Mouse (Mus musculus): ENCODE data around the gene Hnf4a.

Gene Hnf4a

DNA sequence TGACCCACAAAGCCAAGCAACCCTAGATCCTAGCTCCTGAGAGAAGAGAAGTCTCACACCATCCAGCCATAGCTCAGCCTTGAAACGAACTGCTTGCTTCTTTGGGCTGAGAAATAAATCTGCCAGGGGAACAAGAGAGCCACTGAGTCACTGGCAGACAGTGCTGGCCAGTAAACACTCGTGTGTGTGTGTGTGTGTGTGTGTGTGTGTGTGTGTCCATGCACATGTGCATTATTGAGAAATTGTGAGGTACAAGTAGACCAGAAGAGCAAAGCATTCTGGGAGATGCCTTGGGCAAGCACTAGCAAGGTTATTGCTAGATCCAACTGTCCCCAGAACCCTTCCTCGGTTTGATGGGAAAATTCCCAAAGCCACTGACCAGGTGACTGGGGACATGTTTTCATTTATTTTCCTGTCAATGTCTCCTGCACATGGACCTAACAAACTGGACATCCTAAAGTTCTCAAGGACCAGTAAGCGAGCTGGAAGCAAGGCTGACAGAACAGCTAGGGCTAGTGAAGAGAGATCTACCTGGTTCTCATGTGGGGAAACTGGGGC, 47.9 kb downstream of the Hnf4a start:
- no peak for DNase-seq

DNA sequence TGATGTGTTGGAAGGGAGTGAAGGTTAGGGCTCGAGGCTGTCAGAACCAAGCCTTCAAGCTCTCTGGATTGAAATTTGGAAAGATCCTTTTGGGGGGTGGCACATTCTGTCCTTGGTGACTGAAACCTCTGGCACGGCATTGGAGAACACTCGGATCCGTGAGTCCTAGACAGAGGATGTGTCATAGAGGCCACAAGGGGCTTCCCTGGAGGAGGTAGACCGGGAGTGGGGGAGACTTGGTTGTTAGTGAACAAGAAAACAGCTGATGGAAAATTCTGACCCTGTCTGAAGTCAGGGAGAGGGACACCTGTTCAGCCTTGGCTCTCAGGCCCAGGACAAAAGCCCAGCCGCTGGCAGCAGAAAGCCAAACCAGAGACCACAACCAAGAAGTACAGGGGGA, 48.4 kb downstream of the Hnf4a start:
- no peak for DNase-seq

DNA sequence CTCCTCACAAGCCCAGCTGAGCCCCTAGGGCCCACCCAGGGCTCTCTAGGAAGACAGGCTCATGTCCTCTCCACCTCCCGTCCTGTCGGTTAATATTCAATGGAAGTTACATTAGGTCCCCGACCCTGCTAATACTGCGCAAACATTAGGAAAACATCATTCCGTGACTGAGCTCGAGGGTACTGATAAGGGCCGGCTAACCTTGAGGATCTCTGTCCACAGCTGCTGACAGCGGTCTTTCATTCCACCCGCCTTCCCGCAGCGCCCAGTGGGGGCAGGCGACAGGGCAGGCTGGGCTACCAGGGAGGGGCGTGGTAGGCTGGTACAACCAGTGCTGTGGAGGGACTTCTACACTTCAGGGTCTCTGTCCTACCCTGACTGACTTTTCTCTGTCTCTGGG, 48.8 kb downstream of the Hnf4a start:
- DNase-seq = no peak

DNA sequence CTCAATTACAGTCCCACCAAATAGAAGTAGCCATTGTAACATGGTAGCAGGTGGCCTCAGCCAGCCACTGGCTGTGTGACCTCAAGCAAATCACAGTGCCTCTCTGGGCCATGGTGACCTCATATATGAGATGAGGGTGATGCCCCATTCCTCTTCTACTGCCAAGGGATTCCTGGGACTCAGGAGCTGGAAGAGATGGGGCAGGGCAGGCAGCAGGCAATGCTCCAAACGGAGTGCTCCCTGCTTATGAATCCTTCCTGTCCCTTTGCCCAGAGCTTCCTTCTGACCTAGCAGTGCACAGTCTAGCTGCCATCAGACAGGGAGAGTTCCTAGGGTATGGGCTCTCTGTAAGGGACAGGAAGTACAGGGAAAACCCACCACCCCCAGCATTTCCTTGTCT, 51.9 kb downstream of the Hnf4a start:
- DNase-seq = no peak

DNA sequence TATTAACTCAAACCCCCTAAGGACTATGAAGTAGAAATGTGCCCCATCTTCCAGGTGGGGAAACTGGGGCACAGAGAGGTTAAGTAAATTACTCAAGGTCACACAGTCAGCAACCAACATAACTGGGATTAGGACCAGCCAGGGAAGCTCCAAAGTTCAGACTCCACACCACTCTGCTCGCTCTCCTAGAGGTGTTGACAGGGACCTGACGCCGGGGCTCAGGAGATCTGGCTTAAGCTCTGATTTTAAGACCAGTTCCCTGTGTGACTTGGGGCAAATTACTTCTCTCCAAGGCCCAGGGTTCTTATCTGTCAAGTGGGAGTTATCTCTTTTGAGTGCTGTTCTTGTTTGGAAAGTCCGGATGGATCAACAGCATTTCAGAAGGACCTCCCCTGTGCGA, 52.6 kb downstream of the Hnf4a start:
- no peak for DNase-seq

DNA sequence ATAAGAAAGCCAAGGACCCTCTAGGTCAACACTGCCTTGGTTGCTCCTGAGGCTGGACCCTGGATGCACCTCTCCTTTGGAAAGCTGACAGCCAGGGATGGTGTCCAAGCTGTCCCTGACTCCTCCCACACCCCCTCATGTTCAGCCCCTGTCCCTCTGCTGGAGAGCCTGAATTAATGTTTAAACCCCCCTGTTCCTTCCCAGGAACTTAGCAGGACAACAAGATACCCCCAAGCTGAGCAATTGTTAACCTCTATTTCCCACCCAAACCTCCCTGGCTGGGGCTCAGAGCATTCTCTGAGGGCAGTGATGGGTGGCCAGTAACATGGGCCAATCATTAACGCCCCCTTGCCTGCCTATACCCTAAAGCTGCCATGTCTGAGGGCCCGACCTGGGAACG, 53.6 kb downstream of the Hnf4a start:
- no peak for DNase-seq

DNA sequence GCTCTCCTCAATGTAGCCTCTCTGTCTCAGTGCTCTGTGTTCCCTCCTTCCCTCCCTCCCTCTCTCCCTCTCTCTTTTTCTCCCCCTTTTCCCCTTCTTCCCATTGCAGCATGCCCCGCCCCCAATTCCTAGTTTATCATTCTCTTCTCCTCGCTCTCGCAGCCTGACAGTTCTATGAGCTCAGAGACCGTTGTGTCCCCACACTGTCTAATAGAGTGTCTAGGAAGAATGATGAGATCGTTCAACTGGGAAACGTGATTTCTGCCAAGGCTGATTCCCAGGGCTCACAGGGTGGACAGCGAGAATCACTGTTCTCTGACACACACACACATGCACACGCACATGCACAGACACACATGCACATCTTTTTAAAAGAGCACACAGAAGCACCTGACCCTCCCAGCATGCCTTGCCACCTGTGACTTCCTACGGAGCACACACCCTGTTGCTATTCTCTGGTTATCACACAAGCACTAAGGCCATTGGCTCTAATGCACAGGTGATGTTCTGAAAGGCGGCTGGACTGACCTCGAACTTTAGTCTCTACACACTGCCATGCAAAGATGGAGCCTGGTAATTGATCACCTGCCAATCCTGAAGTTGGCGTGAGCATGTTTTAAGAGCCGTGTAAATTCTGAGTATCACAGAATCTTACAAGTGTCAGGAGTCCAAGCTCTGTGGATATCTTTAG, 54.8 kb downstream of the Hnf4a start:
- DNase-seq = no peak

DNA sequence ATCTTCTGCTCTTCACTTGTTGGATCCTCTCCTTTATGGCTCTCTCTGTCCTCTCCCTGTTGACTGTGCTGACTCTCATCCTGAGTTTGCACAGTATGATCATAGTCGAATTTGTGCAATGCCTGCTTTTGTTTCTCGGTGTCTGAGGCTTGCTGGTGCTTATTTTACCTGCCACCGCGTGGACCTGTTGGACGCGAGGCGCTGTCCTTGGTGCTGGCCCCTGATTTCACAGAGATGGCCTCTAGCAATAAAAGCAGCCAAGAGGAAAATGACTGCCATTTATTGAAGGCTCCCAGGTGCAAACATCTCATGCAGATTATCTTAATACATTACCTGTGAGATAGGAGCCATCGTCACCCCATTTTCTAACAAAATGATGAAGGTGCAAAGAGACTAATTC, 58.0 kb downstream of the Hnf4a start:
- no peak for DNase-seq

DNA sequence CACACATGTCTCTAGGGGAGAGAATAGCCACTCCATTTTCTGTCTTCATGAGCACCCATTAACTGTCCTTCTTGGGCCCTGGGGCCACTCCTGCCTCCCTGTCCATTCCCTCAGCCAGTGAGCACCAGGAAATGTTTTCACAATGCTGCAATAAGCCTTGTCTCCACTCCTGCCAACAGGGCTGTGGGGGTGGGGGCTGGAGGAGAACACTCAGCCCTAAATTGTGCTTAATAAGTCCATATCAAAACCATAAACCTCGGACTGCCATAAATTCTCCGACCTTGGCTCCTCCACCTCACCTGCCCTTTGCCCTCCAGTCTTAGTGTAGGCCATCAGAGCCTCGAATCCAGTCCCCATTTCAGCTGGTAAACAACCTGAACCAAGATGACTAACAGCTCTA, 67.7 kb downstream of the Hnf4a start:
- no peak for DNase-seq

DNA sequence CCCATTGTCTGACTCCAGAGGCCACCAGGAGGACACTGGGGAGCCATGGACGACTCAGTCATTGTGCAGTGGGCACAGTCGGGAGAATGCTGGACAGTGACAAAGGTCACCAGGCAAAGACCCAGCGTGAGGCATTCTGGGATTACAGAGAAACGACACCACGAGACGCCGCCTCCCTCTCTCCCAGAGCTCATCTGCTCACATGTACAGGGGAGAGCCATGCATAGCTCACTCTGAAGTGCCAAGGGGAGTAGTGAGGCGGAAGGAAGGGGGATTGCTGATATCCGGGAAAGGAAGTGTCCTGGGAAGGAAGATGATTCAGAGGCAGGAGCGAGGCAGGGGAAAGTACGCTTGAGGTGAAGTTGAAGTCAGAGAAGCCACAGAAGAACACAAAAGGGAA, 68.6 kb downstream of the Hnf4a start:
- no peak for DNase-seq

DNA sequence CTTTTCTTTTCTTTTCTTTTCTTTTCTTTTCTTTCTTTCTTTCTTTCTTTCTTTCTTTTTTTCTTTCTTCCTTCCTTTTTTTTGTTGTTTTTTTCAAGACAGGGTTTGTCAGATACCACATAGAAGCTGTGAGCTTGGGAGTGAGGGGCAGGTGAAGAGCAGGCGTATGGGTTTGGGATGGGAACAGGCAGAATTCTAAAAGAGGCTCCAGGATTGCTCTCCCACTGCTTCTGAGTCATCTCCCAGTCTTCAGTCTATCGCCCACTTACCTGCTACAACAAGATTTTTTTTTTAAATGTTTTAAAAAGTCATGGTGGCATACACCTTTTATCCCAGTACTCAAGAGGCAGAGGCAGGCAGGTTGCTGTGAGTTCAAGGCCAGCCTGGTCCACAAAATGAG, 71.4 kb downstream of the Hnf4a start:
- no peak for DNase-seq

DNA sequence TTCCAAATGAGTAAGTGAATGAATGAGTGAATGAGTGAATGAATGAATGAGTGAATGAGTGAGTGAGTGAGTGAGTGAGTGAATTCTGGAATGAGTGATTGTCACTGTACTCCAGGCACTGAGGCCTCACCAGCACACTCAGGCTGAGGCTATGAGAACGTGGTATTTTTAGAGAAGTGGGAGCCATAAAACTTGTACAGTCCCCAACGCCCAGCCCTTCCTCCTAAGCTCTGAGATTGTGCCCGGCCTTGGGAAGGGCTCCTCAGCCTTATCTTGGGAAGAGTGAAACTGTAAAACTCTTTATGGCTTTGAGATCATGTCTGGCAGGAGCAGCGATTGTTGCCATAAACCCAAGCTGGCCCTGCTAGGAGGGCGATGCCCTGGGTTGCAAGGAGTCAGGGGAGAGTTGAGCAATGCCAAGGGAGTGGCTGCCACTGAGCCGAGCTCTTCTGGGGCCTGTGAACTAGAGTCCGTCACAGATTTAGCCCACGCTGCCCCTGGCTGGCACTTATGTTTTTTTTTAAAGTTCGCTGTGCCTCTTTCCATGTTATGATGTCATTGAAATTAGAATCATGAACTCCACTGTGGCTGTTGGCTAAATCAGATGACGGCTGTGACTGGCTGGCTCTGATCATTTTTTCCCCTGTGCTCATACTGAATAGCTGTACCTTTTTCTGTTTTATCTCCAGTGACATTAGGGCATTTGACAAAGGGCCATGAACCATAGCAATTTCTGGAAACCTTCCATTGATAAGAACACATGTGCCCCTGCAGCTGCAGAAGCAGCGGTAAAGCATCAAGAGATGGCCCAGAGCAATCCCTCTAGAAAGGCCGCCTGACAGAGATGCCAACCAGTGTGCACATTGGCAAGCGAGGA, 73.7 kb downstream of the Hnf4a start:
- DNase-seq = no peak

DNA sequence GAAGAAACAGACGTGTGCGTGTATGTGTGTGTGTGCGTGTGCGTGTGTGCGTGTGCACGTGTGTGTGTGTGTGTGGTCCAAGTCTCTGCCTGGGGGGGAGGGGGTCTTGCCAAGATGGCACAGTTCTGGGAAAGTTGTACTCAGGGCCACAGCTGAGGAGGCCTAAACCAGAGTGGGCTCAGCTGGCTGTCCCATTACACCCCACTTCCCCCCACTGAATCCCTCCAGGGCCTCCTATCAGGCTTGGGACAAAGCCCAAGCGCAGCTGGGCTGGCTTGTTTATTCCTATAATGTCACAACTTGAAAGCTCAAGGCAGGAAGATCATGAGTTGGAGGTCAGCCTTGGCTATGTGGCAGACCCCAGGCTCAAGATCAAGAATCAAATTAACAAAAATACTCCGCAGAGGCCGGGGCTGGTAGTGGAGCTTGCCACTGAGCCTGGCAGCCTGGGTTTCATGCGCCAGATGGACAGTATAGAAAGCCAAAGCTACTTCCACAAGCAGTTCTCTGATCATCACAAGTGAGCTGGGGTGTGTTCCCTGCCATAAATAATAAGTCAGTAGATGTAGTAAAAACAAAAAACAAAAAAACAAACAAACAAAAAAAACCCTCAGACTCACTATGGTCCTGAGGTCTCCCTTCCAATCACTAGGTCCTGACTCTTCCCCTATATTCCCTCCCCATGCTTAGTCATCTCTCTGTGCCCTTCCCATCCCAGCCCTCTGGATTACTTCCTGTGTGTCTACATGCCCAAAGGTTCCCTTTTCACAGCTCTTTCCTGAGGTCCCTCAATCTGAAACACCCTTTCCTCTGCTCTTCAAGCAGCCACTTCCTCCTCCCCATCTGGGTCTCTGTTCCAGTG, 76.8 kb downstream of the Hnf4a start:
- no peak for DNase-seq

DNA sequence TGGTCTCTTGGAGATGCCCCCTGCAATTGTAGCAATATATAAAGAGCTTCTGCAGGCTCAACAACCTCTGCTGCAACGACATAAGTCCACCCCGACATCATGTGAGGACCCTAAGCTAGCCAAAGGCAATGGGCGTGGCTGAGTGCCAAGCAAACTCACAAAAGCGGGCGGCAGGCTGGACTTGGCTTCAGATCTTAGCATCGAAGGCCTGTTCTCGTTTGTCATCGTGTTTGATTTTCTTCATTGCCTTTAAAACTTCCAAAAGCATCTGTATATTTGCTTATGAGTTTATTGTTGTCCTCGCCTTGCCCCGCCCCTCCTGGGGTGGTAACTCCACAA, 77.4 kb downstream of the Hnf4a start:
- DNase-seq = no peak

DNA sequence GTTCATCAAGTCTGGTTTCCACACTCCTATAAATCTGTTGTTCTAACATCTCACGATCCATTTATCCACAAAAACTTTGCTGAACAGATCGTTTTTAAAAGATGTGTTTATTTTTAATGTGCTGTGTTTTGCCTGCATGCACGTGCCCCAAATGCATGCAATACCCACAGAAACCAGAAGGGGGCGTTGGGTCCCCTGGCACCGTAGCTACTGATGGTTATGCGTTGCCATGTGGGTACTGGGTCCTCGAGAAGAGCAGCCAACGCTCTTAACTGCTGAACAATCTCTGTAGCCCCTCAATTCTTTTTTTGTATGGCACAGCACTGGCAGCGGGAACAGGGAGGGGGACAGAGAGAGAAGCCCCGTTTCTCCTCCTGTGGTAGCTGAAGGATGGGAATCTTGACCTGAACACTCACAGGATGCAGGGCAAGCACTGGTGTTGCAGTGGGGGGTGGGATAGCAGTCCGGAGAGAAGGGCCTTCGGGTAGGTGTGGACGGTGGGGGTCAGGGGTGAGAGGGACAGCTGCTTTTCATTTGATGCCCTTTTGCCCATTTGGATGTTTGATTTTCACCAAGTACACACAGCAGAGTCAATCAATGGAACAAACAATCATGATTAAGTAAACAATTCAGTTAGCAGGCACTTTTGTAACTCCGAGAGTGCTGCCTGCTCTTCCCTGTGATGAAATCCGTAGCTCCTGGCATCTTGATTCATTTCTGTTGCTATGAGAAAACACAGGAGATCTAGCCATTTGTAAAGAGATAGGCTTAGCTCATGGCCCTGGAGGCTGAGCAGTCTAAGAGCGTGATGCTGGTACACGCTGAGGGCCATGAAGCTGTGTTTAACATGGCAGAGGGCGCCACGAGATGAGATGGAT, 80.0 kb downstream of the Hnf4a start:
- DNase-seq = no peak

DNA sequence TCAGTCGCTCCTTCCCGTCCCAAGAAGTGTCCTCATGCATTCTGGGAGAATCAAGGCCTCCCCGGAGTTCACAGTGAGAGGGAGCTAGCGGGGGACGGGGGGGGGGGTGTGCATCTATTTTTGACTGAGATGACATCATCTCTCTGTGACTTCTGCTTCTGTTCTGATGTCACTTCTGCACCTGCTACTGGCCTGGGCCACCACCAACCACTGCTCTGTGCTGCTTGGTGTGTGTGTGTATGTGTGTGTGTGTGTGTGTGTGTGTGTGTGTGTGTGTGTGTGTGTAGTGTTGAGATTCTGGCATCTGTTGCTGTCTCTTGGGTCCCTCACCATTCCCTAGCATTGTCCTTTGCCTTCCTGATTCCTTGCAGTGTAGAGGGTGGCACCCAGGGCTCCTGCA, 80.9 kb downstream of the Hnf4a start:
- DNase-seq = no peak

DNA sequence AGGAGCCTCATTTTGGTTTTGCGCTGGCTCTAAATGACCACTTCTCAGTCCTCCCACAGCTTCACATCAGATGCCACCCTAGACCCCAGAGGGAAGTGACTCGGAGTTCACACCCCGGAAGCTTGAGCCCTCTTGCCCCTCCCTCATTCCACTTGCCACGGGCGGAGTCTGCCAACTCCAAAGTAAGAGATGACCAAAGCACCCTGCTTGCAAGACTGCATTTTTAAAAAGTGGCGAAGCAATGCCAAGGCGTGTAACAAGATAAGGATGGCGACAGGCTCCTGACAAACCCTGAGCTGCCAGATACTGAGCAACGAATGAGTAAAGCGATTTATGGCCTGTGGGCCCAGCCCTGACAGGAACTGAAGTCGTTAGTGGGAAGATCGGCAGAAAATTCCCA, 83.6 kb downstream of the Hnf4a start:
- no peak for DNase-seq

DNA sequence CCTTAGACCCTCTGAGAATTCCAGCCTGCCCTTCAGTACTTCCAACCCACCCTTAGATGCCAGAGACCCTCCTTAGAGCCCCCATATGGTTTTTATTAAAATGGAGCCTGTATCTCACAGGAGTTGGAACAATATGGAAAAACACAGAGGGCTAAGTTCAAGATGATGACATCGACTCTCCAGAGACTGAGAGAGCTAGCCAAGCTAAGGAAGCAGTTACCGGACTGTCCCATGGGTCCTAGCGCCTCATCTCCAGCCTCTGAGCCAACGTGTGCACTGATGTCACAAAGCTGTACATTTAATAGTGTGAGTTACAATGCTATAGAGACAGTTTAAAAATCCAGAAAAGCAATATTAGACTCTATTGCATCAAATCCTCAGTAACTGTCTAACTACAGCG, 84.4 kb downstream of the Hnf4a start:
- no peak for DNase-seq

DNA sequence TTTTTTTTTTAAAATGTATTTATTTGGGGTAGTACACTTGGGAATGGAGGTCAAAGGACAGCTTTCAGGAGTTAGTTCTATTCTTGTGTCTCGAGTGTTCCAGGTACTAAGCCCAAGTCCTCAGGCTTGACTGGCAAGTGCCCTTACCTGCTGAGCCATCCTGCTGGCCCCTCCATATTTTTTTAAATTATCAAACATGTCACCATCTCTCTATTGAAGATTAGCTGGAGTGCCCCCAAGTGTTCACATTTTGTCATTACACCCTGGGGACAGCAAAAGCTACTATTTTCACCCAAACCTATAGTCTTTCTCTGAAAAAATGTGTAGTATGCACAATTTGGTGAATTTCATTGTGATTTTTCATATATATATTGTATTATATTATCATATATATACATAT, 85.5 kb downstream of the Hnf4a start:
- no peak for DNase-seq

DNA sequence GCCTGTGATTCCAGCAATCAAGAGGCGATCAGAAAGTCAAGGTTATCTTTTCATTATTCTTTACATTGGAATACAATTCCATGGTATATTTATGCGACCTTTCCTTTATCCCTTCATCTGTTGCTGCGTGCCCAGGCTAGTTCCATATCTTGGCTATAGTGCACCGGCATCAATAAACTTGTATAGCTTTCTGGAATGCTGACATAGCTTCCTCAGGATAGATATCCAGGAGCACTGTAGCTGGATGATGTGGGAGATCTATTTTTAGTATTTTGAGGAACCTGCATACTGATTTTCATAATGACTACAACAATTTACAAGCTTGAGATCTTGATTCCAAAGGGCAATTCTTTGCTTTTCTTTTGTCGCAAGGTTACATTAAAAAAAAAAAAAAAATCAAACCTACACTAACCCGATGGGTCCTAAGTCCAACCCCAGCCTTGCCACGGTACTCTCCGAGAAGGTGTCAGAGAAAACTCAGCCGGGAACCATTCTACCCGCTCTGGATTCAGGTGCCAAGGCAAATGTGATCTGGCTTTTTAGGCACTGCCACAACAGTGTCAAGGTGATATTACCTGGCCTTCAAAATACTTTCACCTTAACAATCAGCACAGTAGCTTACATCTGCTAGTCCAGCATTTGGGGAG, 87.2 kb downstream of the Hnf4a start:
- no peak for DNase-seq

DNA sequence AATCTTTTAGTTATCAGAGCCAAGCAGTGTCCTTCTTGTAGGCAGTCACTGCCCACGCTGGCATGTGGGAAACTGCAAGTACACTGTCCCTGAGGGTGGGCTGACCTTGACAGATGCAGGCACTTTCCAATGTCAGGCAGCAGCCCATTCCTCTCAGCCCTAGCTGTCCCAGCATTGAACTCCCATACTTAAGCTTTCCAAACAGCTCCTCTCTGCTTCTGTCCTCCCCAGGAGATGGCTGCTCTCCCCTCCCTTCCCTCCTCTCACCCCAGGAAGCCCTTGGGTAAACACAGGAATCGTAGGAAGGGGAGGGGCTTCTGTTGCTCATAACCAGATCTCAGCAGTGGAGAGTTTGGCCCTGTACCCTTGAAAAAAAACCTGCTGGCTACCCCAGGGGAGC, 88.5 kb downstream of the Hnf4a start:
- DNase-seq = no peak

Data from layer of hippocampus, adult 9-11 months (tissue).